Mouse (Mus musculus) limb, embryonic 12.5 days (tissue): ENCODE measurements around the gene Rarres2. TPM values are rescaled to one million over a fixed set of nuclear protein-coding genes. Genes with fewer than 3 reads are reported as not detected.
A peak's percentile ranks its signal among the peaks of the same experiment; 100 is the strongest.
"Not testable (repeated sequence)": the region's sequence is repeated elsewhere in the genome, so short reads cannot be mapped to it uniquely, and the experiment has no call there.

Source experiments
- ATAC-seq: fragments of 200-750 bp; cut with Nextera tagmentation; 2 replicates; pipeline ENCODE4 v1.8.0; 2017; ENCODE audit warnings: low read depth, moderate TSS enrichment; ENCODE audit not compliant: insufficient number of reproducible peaks, insufficient read depth, low FRiP score, low TSS enrichment
- H3K27ac ChIP-seq: fragments of 300-500 bp; sonication (generic); 2 replicates; pipeline ENCODE4 v1.5.1; 2016; ENCODE audit warnings: mild to moderate bottlenecking, moderate library complexity
- H3K27me3 ChIP-seq: fragments of 300-500 bp; sonication (generic); 2 replicates; pipeline ENCODE4 v1.6.1; 2016; ENCODE audit warnings: mild to moderate bottlenecking, moderate library complexity
- H3K36me3 ChIP-seq: fragments of 300-500 bp; sonication (generic); 2 replicates; pipeline ENCODE4 v1.6.1; 2016; ENCODE audit warnings: mild to moderate bottlenecking, moderate library complexity
- H3K4me1 ChIP-seq: fragments of 300-500 bp; sonication (generic); replicated peaks from 2 replicates; pipeline ENCODE4 v1.6.1; 2016
- H3K4me2 ChIP-seq: fragments of 300-500 bp; sonication (generic); 2 replicates; pipeline ENCODE4 v1.6.1; 2016; ENCODE audit warnings: mild to moderate bottlenecking, moderate library complexity
- H3K4me3 ChIP-seq: fragments of 300-500 bp; sonication (generic); replicated peaks from 2 replicates; pipeline ENCODE4 v1.5.1; 2016; ENCODE audit warnings: mild to moderate bottlenecking
- H3K9ac ChIP-seq: fragments of 300-500 bp; sonication (generic); replicated peaks from 2 replicates; pipeline ENCODE4 v1.6.1; 2016; ENCODE audit warnings: mild to moderate bottlenecking, moderate library complexity
- H3K9me3 ChIP-seq: fragments of 300-500 bp; sonication (generic); 2 replicates; pipeline ENCODE4 v1.6.1; 2016; ENCODE audit warnings: mild to moderate bottlenecking, moderate library complexity
- WGBS: fragments of 180-500 bp; shearing (Covaris S2); methylation state at CpG from one replicate; pipeline ENCODE4 v1.1.7; 2016; 5-methylcytosine and 5-hydroxymethylcytosine counted together
- polyA plus RNA-seq: library from polyadenylated mRNA; unstranded; fragments of >200 nt; fragmentation: Nextera tagmentation; extraction: Ambion mirVana; gene quantifications from 2 replicates; pipeline ENCODE4 v1.2.1, GENCODE M21; 2016

Gene Rarres2
- polyA plus RNA-seq, 1 experiment from 2014 or later: 6.9 TPM

GRCm38 (mm10) chr6:48538841-48539737, 33.5 kb downstream of the Rarres2 start:
- no peaks in the 10 kb centered on the region for H3K27me3 ChIP-seq
- H3K9ac ChIP-seq: no peak overlapping the region
- H3K4me1 ChIP-seq: peaks cover 48% of the 10 kb centered on the region
- H3K36me3 ChIP-seq: no peaks in the 10 kb centered on the region
- H3K9me3 ChIP-seq: no peaks in the 10 kb centered on the region
- H3K4me2 ChIP-seq: no peak overlapping the region
- no peak overlapping the region for H3K27ac ChIP-seq
- WGBS: 72% methylated on average over 5 of the region's 5 CpGs
- no peak overlapping the region for H3K4me3 ChIP-seq
- ATAC-seq: no peak

GRCm38 (mm10) chr6:48537105-48537954, 35.3 kb downstream of the Rarres2 start, which contains the start of gene Atp6v0e2:
Gene Atp6v0e2, plus strand, starts transcription at chr6:48537615.
- Histone ChIP-seq H3K36me3 (peaks cover 13% of the 10 kb centered on the region), H3K4me1 (peaks cover 38% of the 10 kb centered on the region), H3K9ac (peak within 1 kb of the TSS; percentile 53), H3K27me3 (no peaks in the 10 kb centered on the region), H3K4me2 (peak within 1 kb of the TSS; percentile 71), H3K9me3 (no peaks in the 10 kb centered on the region), H3K27ac (no peak within 1 kb of the TSS), H3K4me3 (peak within 1 kb of the TSS; percentile 42)
- WGBS: 5% methylated on average over 38 of the region's 38 CpGs
- 0 out of 2 replicates have a peak, but pooled peaks have one; percentile 28 for ATAC-seq

- peaks cover 25% of the 10 kb centered on the region for H3K36me3 ChIP-seq
- peaks cover 25% of the 10 kb centered on the region for H3K4me1 ChIP-seq
- 80% methylated on average over 4 of the region's 4 CpGs for WGBS
- H3K9ac ChIP-seq: no peak overlapping the region
- no peak overlapping the region for H3K4me3 ChIP-seq
- no peaks in the 10 kb centered on the region for H3K27me3 ChIP-seq
- no peak overlapping the region for H3K4me2 ChIP-seq
- no peak overlapping the region for H3K27ac ChIP-seq
- no peak for ATAC-seq
- no peaks in the 10 kb centered on the region for H3K9me3 ChIP-seq
Observed at GRCm38 (mm10) chr6:48536091-48536490, 36.5 kb downstream of the Rarres2 start.

DNA sequence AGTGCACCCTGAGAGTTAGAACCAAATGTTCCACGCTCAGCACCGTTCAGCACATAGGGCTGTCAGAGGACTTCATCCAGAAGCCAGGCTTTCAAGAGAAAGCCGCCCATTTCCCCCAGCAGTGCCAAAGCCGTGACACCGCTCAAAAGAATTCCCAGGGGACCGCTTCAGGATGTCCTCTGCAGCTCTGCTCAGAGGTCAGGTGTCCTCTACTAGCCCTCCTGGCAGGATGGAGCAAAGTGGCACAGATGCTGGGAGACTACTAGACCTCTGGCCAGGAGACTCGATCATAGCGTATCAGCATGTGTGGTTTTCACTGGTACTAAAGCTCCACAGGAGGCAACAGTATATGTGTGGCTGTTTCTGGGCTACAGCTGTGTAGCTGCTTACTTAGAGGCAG, 37.7 kb downstream of the Rarres2 start:
- H3K9me3 ChIP-seq: no peaks in the 10 kb centered on the region
- no peaks in the 10 kb centered on the region for H3K27me3 ChIP-seq
- H3K4me2 ChIP-seq: no peak overlapping the region
- H3K36me3 ChIP-seq: peaks cover 37% of the 10 kb centered on the region
- 82% methylated on average over 8 of the region's 8 CpGs for WGBS
- H3K4me1 ChIP-seq: peaks cover 16% of the 10 kb centered on the region
- ATAC-seq: no peak
- H3K9ac ChIP-seq: no peak overlapping the region
- no peak overlapping the region for H3K27ac ChIP-seq
- H3K4me3 ChIP-seq: no peak overlapping the region

DNA sequence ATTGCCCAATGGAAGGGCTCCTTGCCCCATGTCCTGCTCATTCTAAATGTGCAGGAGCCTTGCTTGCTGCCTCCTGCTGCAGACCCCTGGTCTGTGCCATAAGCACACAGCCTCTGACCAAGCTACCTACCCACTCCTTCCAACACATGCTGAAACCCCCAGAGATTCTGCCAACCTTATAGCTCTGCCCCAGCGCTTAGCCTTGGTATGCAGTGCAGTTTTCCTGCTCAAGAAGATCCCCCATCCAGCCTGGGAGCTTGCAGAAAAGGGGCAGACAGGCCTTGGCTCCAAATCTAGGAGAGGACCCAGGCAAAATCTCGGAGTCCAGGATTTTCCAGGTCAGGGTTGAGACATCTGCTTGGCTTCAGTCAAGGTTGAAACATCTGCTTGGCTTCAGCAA, 39.1 kb downstream of the Rarres2 start:
- 77% methylated on average over 2 of the region's 2 CpGs for WGBS
- no peak overlapping the region for H3K27ac ChIP-seq
- no peak for ATAC-seq

DNA sequence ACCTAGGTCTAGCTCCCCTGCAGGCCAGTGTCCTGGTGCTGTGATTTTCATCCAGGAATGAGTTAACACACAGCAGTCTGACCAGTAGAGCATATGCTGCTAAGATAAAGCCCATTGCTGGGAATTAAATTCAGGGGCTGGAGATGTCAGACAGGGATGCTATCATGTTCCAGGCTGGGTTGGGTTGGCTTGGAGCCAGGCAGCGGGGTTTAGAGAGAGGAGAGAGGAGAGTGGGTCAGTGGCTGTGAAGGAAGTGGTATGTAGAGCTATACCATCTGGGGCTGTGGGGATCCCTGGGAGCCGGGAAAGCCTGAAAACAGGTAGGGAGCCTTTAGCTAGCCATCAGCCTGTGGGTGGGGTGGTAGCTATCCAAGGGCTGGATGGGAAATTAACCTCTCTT, 41.7 kb downstream of the Rarres2 start:
- no peak overlapping the region for H3K27ac ChIP-seq
- H3K9ac ChIP-seq: no peak overlapping the region
- H3K27me3 ChIP-seq: no peaks in the 10 kb centered on the region
- H3K4me3 ChIP-seq: no peak overlapping the region
- peaks cover 65% of the 10 kb centered on the region for H3K36me3 ChIP-seq
- 81% methylated on average over 2 of the region's 2 CpGs for WGBS
- ATAC-seq: no peak
- H3K4me1 ChIP-seq: no peaks in the 10 kb centered on the region
- H3K4me2 ChIP-seq: no peak overlapping the region
- H3K9me3 ChIP-seq: no peaks in the 10 kb centered on the region

More for the DNA sequence above, 39.1 kb downstream of the Rarres2 start:
- Histone ChIP-seq H3K4me3 (no peak overlapping the region), H3K36me3 (peaks cover 51% of the 10 kb centered on the region), H3K4me1 (peaks cover 14% of the 10 kb centered on the region), H3K27me3 (no peaks in the 10 kb centered on the region), H3K9ac (no peak overlapping the region), H3K9me3 (no peaks in the 10 kb centered on the region), H3K4me2 (no peak overlapping the region)

DNA sequence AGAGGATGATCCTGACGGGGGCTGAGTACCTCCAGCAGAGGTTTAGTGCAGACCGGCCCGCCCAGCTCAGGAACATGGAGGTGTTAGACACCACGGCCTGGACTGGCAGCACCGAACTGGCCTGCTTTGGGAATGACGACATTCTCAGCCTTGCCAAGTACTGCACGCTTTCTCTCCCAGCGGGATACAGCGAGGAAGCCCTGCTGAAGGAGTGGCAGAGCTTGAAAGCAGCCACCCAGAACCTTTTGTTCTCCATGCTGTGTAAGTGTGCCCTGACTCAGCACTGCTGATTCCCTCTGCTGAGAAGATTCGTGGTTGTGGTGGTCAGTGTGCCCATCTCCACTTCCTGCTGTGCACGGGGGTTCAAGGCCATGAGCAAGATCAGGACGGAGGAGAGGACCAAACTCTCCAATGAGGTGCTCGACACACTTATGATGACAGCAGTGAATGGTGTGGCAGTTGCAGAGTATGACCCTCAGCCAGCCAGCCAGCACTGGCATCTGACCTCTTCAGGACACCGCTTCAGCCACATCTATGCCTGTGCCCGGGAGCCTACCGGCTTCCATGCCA, 42.6 kb downstream of the Rarres2 start:
- H3K9ac ChIP-seq: no peak overlapping the region
- no peak overlapping the region for H3K27ac ChIP-seq
- no peak overlapping the region for H3K4me2 ChIP-seq
- H3K4me3 ChIP-seq: no peak overlapping the region
- no peaks in the 10 kb centered on the region for H3K4me1 ChIP-seq
- H3K27me3 ChIP-seq: no peaks in the 10 kb centered on the region
- H3K9me3 ChIP-seq: no peaks in the 10 kb centered on the region
- ATAC-seq: no peak
- peaks cover 69% of the 10 kb centered on the region for H3K36me3 ChIP-seq
- 90% methylated on average over 16 of the region's 16 CpGs for WGBS

DNA sequence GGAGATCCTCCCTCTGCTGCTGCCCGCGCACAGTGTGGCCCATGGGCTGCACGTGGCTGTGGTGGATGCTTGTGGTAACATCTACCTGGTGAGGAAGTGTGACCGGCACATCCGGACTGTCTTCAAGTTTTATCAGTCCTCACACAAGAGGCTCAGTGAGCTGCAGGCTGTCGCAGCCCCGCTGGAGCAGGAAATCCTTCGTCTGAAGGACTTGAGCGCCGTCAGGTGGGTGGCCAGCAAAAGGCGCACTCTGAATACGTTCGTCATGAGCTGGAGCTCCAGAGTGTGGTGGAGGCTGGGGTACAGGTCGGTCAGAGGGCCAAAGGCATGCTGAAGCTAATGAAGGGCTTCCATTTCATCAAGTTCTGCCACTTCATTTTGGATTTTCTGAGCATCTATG, 43.3 kb downstream of the Rarres2 start:
- H3K9ac ChIP-seq: no peak overlapping the region
- H3K36me3 ChIP-seq: peaks cover 70% of the 10 kb centered on the region
- no peak overlapping the region for H3K4me3 ChIP-seq
- ATAC-seq: no peak
- no peaks in the 10 kb centered on the region for H3K27me3 ChIP-seq
- 80% methylated on average over 14 of the region's 14 CpGs for WGBS
- H3K4me1 ChIP-seq: no peaks in the 10 kb centered on the region
- no peaks in the 10 kb centered on the region for H3K9me3 ChIP-seq
- no peak overlapping the region for H3K4me2 ChIP-seq
- H3K27ac ChIP-seq: no peak overlapping the region

- peaks cover 63% of the 10 kb centered on the region for H3K36me3 ChIP-seq
- no peak overlapping the region for H3K4me2 ChIP-seq
- WGBS: 92% methylated on average over 9 of the region's 9 CpGs
- no peaks in the 10 kb centered on the region for H3K4me1 ChIP-seq
- no peaks in the 10 kb centered on the region for H3K27me3 ChIP-seq
- H3K27ac ChIP-seq: no peak overlapping the region
- no peak overlapping the region for H3K9ac ChIP-seq
- no peaks in the 10 kb centered on the region for H3K9me3 ChIP-seq
- no peak overlapping the region for H3K4me3 ChIP-seq
- no peak for ATAC-seq
Observed at GRCm38 (mm10) chr6:48527901-48528300, 44.7 kb downstream of the Rarres2 start.

DNA sequence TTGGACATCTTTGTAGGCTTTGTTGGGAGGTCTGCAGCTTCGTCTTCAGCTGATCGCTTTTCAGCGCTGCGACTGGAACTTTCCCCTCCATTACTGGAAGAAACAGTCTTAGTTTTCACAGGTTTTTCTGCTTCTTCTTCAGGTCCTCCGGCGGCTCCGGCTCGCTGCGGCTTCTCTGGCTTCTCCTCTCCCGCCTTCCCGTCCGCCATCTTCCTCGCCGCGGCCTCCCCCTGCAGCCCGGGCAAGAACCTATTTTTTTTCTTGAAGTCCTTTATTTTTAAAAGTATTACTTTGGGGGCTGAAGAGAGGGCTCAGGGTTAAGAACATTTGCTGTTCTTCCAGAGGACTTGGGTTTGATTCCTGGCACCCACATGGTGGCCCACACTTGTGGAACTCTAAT, 47.7 kb downstream of the Rarres2 start:
- not testable (repeated sequence) for H3K27me3 ChIP-seq, ATAC-seq
- 95% methylated on average over 16 of the region's 16 CpGs for whole genome bisulfite sequencing

More for the DNA sequence above, 47.7 kb downstream of the Rarres2 start:
- H3K36me3 ChIP-seq: peaks cover 39% of the 10 kb centered on the region
- H3K9me3 ChIP-seq, H3K4me3 ChIP-seq, H3K4me1 ChIP-seq, H3K9ac ChIP-seq, H3K4me2 ChIP-seq, H3K27ac ChIP-seq: not testable (repeated sequence)
